Mouse (Mus musculus) kidney, postnatal 10 days (tissue): Measurements from ENCODE around the gene Rpl7l1.
"Not testable (repeated sequence)": the region's sequence is repeated elsewhere in the genome, so short reads cannot be mapped to it uniquely, and the experiment has no call there.

ENCODE experiments used
- DNase-seq: peaks from one replicate; pipeline ENCODE4 v3.0.0; 2021; ENCODE audit warnings: mixed read lengths

Gene Rpl7l1

GRCm38 (mm10) chr17:46774131-46774472 lies 8.4 kb downstream of the Rpl7l1 start:
- DNase-seq: no peak

- no peak for DNase-seq
These were observed 9.0 kb downstream of the Rpl7l1 start for GRCm38 (mm10) chr17:46773278-46774130.

- DNase-seq: peak; percentile 89
These were observed 9.8 kb downstream of the Rpl7l1 start, which contains the start of gene 2310039H08Rik for GRCm38 (mm10) chr17:46772404-46773277. TSS of gene 2310039H08Rik (plus strand) at chr17:46772635.

GRCm38 (mm10) chr17:46772038-46772403 lies 10.5 kb downstream of the Rpl7l1 start:
- no peak for DNase-seq

- DNase-seq: peak; percentile 25
These were observed 10.9 kb downstream of the Rpl7l1 start for GRCm38 (mm10) chr17:46771616-46772015.

- DNase-seq: no peak
These were observed 11.4 kb downstream of the Rpl7l1 start for GRCm38 (mm10) chr17:46771025-46771424.

GRCm38 (mm10) chr17:46770546-46770945 lies 11.9 kb downstream of the Rpl7l1 start:
- DNase-seq: no peak

GRCm38 (mm10) chr17:46767868-46768267 lies 14.6 kb downstream of the Rpl7l1 start:
- DNase-seq: peak; percentile 46

- not testable (repeated sequence) for DNase-seq
These were observed 17.6 kb downstream of the Rpl7l1 start for GRCm38 (mm10) chr17:46764916-46765315.

- no peak for DNase-seq
These were observed 18.9 kb downstream of the Rpl7l1 start, which contains the start of gene Ptcra for GRCm38 (mm10) chr17:46763544-46763943. TSS of gene Ptcra (minus strand) at chr17:46763712.

GRCm38 (mm10) chr17:46758753-46759152 lies 23.7 kb downstream of the Rpl7l1 start:
- no peak for DNase-seq

- DNase-seq: peak; percentile 99
These were observed 30.5 kb downstream of the Rpl7l1 start, which contains the start of gene Cnpy3 for GRCm38 (mm10) chr17:46751794-46752556. TSS of gene Cnpy3 (minus strand) at chr17:46752214.

- no peak for DNase-seq
These were observed 31.2 kb downstream of the Rpl7l1 start for GRCm38 (mm10) chr17:46751056-46751793.

- DNase-seq: no peak
These were observed 31.9 kb downstream of the Rpl7l1 start for GRCm38 (mm10) chr17:46750580-46750979.

- DNase-seq: no peak
These were observed 33.2 kb downstream of the Rpl7l1 start for GRCm38 (mm10) chr17:46749282-46749681.

GRCm38 (mm10) chr17:46747806-46748205 lies 34.7 kb downstream of the Rpl7l1 start:
- no peak for DNase-seq

GRCm38 (mm10) chr17:46747234-46747633 lies 35.2 kb downstream of the Rpl7l1 start:
- no peak for DNase-seq

GRCm38 (mm10) chr17:46745506-46745905 lies 37.0 kb downstream of the Rpl7l1 start:
- no peak for DNase-seq

- no peak for DNase-seq
These were observed 39.5 kb downstream of the Rpl7l1 start for GRCm38 (mm10) chr17:46742986-46743385.

GRCm38 (mm10) chr17:46741305-46741704 lies 41.2 kb downstream of the Rpl7l1 start:
- DNase-seq: no peak

- DNase-seq: no peak
These were observed 46.3 kb downstream of the Rpl7l1 start for GRCm38 (mm10) chr17:46736160-46736559.

- no peak for DNase-seq
These were observed 47.2 kb downstream of the Rpl7l1 start for GRCm38 (mm10) chr17:46735287-46735686.
